Mouse (Mus musculus): ENCODE results near the gene 4930523C07Rik.

4930523C07Rik gene

GRCm38 (mm10) chr1:160046786-160047185 is 2.6 kb downstream of the 4930523C07Rik start:
- DNase-seq (ENCODE audit: extremely low spot score), result no peak

GRCm38 (mm10) chr1:160047481-160047931 is 3.3 kb downstream of the 4930523C07Rik start:
- no peak for DNase-seq (ENCODE audit: extremely low spot score)

- no peak for DNase-seq (ENCODE audit: extremely low spot score)
Measured at GRCm38 (mm10) chr1:160049131-160049880, 5.1 kb downstream of the 4930523C07Rik start.

GRCm38 (mm10) chr1:160050898-160051297 is 6.7 kb downstream of the 4930523C07Rik start:
- no peak for DNase-seq (ENCODE audit: extremely low spot score)

GRCm38 (mm10) chr1:160052556-160053315 is 8.6 kb downstream of the 4930523C07Rik start:
- DNase-seq (ENCODE audit: extremely low spot score), result no peak

- DNase-seq (ENCODE audit: extremely low spot score), result no peak
Measured at GRCm38 (mm10) chr1:160053510-160054305, 9.5 kb downstream of the 4930523C07Rik start.

GRCm38 (mm10) chr1:160054366-160055078 is 10.3 kb downstream of the 4930523C07Rik start:
- no peak for DNase-seq (ENCODE audit: extremely low spot score)

- no peak for DNase-seq (ENCODE audit: extremely low spot score)
Measured at GRCm38 (mm10) chr1:160057657-160058056, 13.5 kb downstream of the 4930523C07Rik start.

- no peak for DNase-seq (ENCODE audit: extremely low spot score)
Measured at GRCm38 (mm10) chr1:160059908-160060307, 15.7 kb downstream of the 4930523C07Rik start.

- DNase-seq (ENCODE audit: extremely low spot score), result no peak
Measured at GRCm38 (mm10) chr1:160060542-160060941, 16.4 kb downstream of the 4930523C07Rik start.

- no peak for DNase-seq (ENCODE audit: extremely low spot score)
Measured at GRCm38 (mm10) chr1:160061321-160061720, 17.1 kb downstream of the 4930523C07Rik start.

GRCm38 (mm10) chr1:160061725-160062366 is 17.7 kb downstream of the 4930523C07Rik start:
- no peak for DNase-seq (ENCODE audit: extremely low spot score)

- DNase-seq (ENCODE audit: extremely low spot score), result no peak
Measured at GRCm38 (mm10) chr1:160064547-160065144, 20.5 kb downstream of the 4930523C07Rik start.

GRCm38 (mm10) chr1:160078882-160079661 is 34.9 kb downstream of the 4930523C07Rik start:
- DNase-seq (ENCODE audit: extremely low spot score), result no peak

GRCm38 (mm10) chr1:160080800-160081436 is 36.7 kb downstream of the 4930523C07Rik start:
- DNase-seq (ENCODE audit: extremely low spot score), result peak; percentile 77

GRCm38 (mm10) chr1:160082647-160083046 is 38.5 kb downstream of the 4930523C07Rik start:
- no peak for DNase-seq (ENCODE audit: extremely low spot score)

GRCm38 (mm10) chr1:160084239-160084638 is 40.1 kb downstream of the 4930523C07Rik start:
- DNase-seq (ENCODE audit: extremely low spot score), result no peak

GRCm38 (mm10) chr1:160086651-160087050 is 42.5 kb downstream of the 4930523C07Rik start:
- no peak for DNase-seq (ENCODE audit: extremely low spot score)

GRCm38 (mm10) chr1:160099659-160100302 is 55.6 kb downstream of the 4930523C07Rik start:
- DNase-seq (ENCODE audit: extremely low spot score), result no peak

Measured in embryo, embryonic 9.5 days (tissue).